Mouse (Mus musculus): ENCODE measurements around the gene Slc44a2. TPM values are rescaled to one million over a fixed set of nuclear protein-coding genes. Genes with fewer than 3 reads are reported as not detected.

The Slc44a2 gene
- 100 to 1,000 TPM; 391 to 483 TPM for polyA plus RNA-seq (2017; shearing (Covaris generic))

DNA sequence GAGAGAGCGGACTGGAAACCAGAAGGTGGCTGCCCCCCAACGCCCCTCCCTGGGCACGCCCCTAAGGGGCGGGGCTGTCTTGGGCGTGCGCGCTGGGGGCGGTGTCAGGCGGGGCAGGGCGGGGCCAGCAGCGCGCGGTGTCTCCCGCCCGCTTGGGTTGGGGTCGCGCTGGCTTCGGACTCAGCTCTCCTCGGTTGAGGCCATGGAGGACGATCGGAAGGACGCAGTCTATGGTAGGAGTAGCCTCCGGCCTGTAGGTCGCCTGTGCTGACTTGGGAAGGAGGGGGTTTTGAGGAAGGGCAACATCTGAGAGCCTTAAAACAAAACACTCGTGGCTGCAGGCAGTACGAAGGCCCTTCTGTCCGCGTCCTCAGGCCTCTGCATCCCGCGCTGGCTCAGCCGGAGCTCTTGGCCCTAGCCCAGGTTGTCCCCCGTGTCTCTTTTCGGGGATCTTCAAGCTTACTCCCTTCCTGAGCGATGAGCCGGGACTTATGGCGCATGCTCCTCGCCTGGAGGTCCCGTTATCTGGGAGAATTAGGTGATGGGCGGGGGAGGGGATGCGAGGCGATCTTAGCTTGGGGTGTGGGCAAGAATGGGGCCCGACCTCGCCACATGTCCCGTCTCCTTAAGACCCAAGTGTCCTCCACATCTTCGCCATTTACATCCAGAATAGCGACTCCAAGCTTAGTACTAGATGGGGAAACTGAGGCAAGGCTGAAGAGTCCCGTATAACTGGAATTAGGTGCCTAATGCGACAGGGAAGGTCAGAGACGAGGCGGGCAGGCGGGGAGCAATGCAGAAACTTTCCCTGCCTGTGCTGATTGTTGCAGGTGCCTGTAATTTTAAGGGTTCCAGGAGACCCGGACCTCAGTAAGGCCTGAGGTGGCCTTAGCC is at the start of gene Slc44a2:
Gene Slc44a2 (plus strand): TSS at position 80 of the 894 bp plus-strand sequence.

GRCm38 (mm10) chr9:21287571-21288402 is 32.7 kb upstream of the Slc44a2 start, which contains the start of gene Kri1:
TSS of gene Kri1 (minus strand) at chr9:21287969.

DNA sequence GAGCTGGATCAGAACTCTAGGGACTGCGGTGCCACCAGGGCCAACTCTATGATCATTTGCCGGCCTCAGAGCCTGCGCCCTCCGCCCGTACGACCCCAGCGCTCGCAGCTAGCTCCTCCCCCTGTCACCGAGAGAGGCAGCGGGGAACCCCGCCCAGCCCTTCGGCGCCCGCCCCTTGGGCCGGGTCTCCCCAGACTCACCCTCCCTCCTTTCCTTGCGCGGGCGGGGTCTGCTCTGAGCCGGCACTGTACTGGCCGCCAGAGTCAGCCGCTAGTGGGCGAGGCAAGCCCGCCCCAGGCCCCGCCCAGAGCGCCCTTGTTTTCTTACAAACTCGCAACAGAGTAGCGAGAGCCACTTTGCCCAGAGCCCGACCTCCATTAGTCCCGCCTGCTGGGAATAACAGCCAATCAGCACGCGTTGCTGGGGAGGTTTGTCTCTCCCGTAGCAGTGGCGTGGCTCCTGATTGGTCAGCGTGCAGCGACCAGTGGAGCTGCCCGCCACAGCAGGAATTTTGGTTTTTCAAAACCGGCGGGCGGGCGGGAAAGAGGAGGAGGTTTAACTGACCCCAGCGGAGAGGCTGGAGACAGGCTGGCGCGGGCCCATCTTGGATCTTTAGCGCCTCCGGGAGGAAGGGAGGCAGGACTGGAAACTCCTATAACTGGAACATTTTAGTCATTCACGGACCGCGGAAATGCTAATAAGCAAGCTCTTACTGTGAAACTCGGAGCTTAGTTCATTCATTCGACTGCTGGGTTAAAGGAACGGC is 29.3 kb upstream of the Slc44a2 start, which contains the start of gene Cdkn2d:
Gene Cdkn2d (minus strand): TSS at position 386 of the 766 bp plus-strand sequence.

GRCm38 (mm10) chr9:21312134-21312533 is 8.4 kb upstream of the Slc44a2 start, which contains the start of gene Ap1m2:
TSS of gene Ap1m2 (minus strand) at chr9:21312337.

GRCm38 (mm10) chr9:21367357-21368111 is 47.0 kb downstream of the Slc44a2 start, which contains the start of gene Ilf3:
TSS of gene Ilf3 (plus strand) at chr9:21367871.

Other genes with a start within 250 kb of the Slc44a2 start
- under 1 TPM in 1 of 2 experiments, not detected in 1; 0.84 TPM for gene Gm49373, start 247.6 kb upstream of the Slc44a2 start, polyA plus RNA-seq (2017; shearing (Covaris generic))
- 10 to 100 TPM; 41.3 to 42.4 TPM for gene Fdx1l, start 247.1 kb upstream of the Slc44a2 start, polyA plus RNA-seq (2017; shearing (Covaris generic))
- gene Gm38431, start 228.7 kb upstream of the Slc44a2 start, polyA plus RNA-seq (2017; shearing (Covaris generic)), result 1 to 10 TPM; 1.0 to 2.4 TPM
- 10 to 100 TPM; 62.9 to 67.1 TPM for gene Raver1, start 228.7 kb upstream of the Slc44a2 start, polyA plus RNA-seq (2017; shearing (Covaris generic))
- 10 to 100 TPM; 61.1 to 70.2 TPM for gene Tyk2, start 189.5 kb upstream of the Slc44a2 start, polyA plus RNA-seq (2017; shearing (Covaris generic))
- gene Cdc37, start 170.7 kb upstream of the Slc44a2 start, polyA plus RNA-seq (2017; shearing (Covaris generic)), result 100 to 1,000 TPM; 284 to 382 TPM
- 1 to 10 TPM; 1.1 to 3.1 TPM for gene Pde4a, start 155.0 kb upstream of the Slc44a2 start, polyA plus RNA-seq (2017; shearing (Covaris generic))
- 10 to 100 TPM; 56.5 to 63.4 TPM for gene Keap1, start 81.3 kb upstream of the Slc44a2 start, polyA plus RNA-seq (2017; shearing (Covaris generic))
- 1 to 10 TPM in 1 of 2 experiments, under 1 TPM in 1; 0.14 to 2.2 TPM for gene S1pr5, start 72.3 kb upstream of the Slc44a2 start, polyA plus RNA-seq (2017; shearing (Covaris generic))
- gene Atg4d, start 55.4 kb upstream of the Slc44a2 start, polyA plus RNA-seq (2017; shearing (Covaris generic)), result 10 to 100 TPM; 57.7 to 70.7 TPM
- 10 to 100 TPM; 26.5 to 29.8 TPM for gene Kri1, start 32.7 kb upstream of the Slc44a2 start, polyA plus RNA-seq (2017; shearing (Covaris generic))
- gene Cdkn2d, start 29.3 kb upstream of the Slc44a2 start, polyA plus RNA-seq (2017; shearing (Covaris generic)), result 100 to 1,000 TPM in 1 of 2 experiments, 10 to 100 TPM in 1; 93.1 to 135 TPM
- gene Ap1m2, start 8.4 kb upstream of the Slc44a2 start, polyA plus RNA-seq (2017; shearing (Covaris generic)), result 1 to 10 TPM; 2.3 to 3.0 TPM
- 10 to 100 TPM; 50.0 to 61.5 TPM for gene Ilf3, start 47.2 kb downstream of the Slc44a2 start, polyA plus RNA-seq (2017; shearing (Covaris generic))
- gene Qtrt1, start 91.1 kb downstream of the Slc44a2 start, polyA plus RNA-seq (2017; shearing (Covaris generic)), result 10 to 100 TPM; 29.5 to 32.0 TPM
- gene Dnm2, start 104.2 kb downstream of the Slc44a2 start, polyA plus RNA-seq (2017; shearing (Covaris generic)), result 100 to 1,000 TPM; 196 to 272 TPM
- 1 to 10 TPM; 6.2 to 8.7 TPM for gene Tmed1, start 189.6 kb downstream of the Slc44a2 start, polyA plus RNA-seq (2017; shearing (Covaris generic))
- 10 to 100 TPM; 31.3 to 48.0 TPM for gene AB124611, start 205.5 kb downstream of the Slc44a2 start, polyA plus RNA-seq (2017; shearing (Covaris generic))
- gene Carm1, start 226.2 kb downstream of the Slc44a2 start, polyA plus RNA-seq (2017; shearing (Covaris generic)), result 10 to 100 TPM; 47.1 to 59.5 TPM

All from inflammation-experienced regulatory T-cells (primary cell).